Mouse (Mus musculus) spleen, adult 2 months (tissue): Measurements from ENCODE around the gene Lrrc23. TPM values are rescaled to one million over a fixed set of nuclear protein-coding genes. Genes with fewer than 3 reads are reported as not detected.
A peak's percentile ranks its signal among the peaks of the same experiment; 100 is the strongest.

Experiments
- DNase-seq, 2 experiments: peaks; one replicate each; pipeline versions ENCODE4 v3.0.0 to v3.0.0-alpha.2; 2012 to 2021; ENCODE audit warnings: low spot score in 2 of 2, low read depth in 1 of 2
- H3K27ac ChIP-seq: fragments of 200-500 bp; 2 replicates; pipeline ENCODE4 v1.5.1; 2012; ENCODE audit warnings: low read length, inconsistent platforms; ENCODE audit not compliant: insufficient read depth
- H3K27me3 ChIP-seq: fragments of 200-500 bp; 2 replicates; pipeline ENCODE4 v1.6.1; 2012; ENCODE audit warnings: mild to moderate bottlenecking, moderate library complexity, low read length, inconsistent platforms; ENCODE audit not compliant: control insufficient read depth, insufficient read depth
- H3K36me3 ChIP-seq: fragments of 200-500 bp; 2 replicates; pipeline ENCODE4 v1.6.1; 2012; ENCODE audit warnings: mild to moderate bottlenecking, low read length, inconsistent platforms; ENCODE audit not compliant: control insufficient read depth, insufficient read depth
- H3K4me1 ChIP-seq: fragments of 200-500 bp; 2 replicates; pipeline ENCODE4 v1.6.1; 2011; ENCODE audit warnings: inconsistent platforms; ENCODE audit not compliant: control insufficient read depth, insufficient read depth, insufficient read length
- H3K4me3 ChIP-seq: fragments of 200-500 bp; 2 replicates; pipeline ENCODE4 v1.5.1; 2011; ENCODE audit warnings: mild to moderate bottlenecking, inconsistent platforms; ENCODE audit not compliant: insufficient read depth, insufficient read length; ENCODE audit errors: extremely low read depth
- CTCF ChIP-seq: fragments of 200-500 bp; IDR thresholded peaks from 2 replicates; pipeline ENCODE4 v1.5.1; 2011; ENCODE audit warnings: mild to moderate bottlenecking, inconsistent platforms; ENCODE audit not compliant: insufficient read depth, insufficient read length, insufficient replicate concordance; ENCODE audit errors: extremely low read depth
- POLR2A ChIP-seq: fragments of 200-500 bp; IDR thresholded peaks from 2 replicates; pipeline ENCODE4 v1.6.1; 2011; ENCODE audit warnings: low read depth, low read length, inconsistent platforms
- WGBS: fragments of 180-500 bp; shearing (Covaris S2); methylation state at CpG from one replicate; pipeline ENCODE4 v1.1.7; 2018; 5-methylcytosine and 5-hydroxymethylcytosine counted together
- polyA plus RNA-seq: library from polyadenylated mRNA; depleted of rRNA; stranded (reverse); fragments of >200 nt; gene quantifications from 2 replicates; pipeline ENCODE4 v1.2.3, GENCODE M21; 2012

Lrrc23 gene
- polyA plus RNA-seq, 1 experiment: 1.8 TPM

DNA sequence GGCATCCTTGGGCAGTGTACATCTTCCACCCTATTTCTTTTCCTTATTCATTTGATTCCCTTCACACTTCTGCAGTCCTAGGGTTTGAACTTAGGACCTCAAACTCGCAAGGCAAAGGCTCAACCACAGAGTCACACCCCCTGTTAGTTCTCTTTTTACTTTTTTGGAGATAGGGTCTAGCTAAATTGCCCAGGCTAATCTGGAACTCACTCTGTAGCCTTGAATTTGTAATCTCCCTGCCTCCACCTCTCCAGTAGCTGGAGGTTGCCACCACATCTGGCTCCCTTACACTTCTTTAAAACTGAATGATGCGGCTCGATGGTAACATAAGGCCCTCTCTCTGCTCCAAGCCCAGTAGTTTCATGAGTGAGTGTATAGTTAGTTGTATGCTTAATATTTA, 45.1 kb downstream of the Lrrc23 start:
- no peak for DNase-seq
- TF ChIP-seq POLR2A: no peak
- TF ChIP-seq CTCF: no peak
- no peak overlapping the region for H3K4me3 ChIP-seq
- no peaks in the 10 kb centered on the region for H3K27me3 ChIP-seq
- H3K4me1 ChIP-seq: peaks cover 35% of the 10 kb centered on the region; the same call in 1 of the 2 replicates
- H3K36me3 ChIP-seq: peaks cover 15% of the 10 kb centered on the region
- H3K27ac ChIP-seq: 0 out of 2 replicates have a peak overlapping the region, but pooled peaks have one; percentile 5
- WGBS: 69% methylated on average over 3 of the region's 3 CpGs

DNA sequence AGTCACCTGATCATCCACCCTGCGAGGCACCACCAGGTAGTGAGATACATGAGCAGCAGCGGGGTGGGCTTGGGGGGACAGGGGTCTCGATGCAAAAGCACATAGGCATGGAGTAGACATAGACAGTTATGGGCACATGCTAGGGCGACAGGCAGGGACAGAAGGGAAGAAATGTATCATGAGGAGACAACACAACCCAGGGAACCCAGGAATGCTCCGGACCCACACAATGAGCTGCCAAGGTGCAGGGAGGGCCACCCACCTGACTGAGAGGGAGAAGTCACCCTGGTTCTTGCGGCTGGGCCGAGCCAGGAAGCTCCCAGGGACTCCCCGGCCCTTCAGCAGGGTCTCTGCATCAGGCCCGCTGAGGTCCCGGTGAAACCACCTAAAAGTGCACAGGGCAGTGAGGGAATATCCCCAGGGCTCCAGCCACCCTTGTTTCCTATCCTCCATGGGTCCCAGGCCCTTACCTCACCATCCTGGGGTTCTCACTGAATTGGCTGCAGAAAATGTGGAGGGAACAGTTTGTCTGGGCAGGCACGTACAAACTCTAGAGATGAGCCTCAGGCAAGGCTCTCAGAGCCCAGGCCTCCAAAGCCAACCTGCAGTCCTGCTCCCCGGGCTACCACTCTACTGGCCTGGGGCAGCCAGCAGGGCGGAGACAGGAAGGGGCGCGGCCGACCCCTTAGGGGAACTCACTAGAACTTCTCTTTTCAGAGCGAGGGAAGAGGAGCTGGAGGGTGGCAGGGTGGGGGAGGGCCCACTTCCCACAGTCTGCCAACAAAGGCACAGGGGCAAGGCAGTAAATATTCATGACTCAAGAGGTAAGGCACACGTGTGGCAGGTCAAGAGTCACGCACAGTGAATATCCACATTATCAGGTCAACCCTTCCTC, 46.8 kb downstream of the Lrrc23 start:
- DNase-seq: peak in 1 of 2 experiments; percentile 93
- H3K4me1 ChIP-seq: peaks cover 31% of the 10 kb centered on the region; the same call in 1 of the 2 replicates
- peak overlapping the region; percentile 96 for H3K27ac ChIP-seq
- H3K27me3 ChIP-seq: no peaks in the 10 kb centered on the region
- peaks cover 28% of the 10 kb centered on the region for H3K36me3 ChIP-seq
- 5% methylated on average over 19 of the region's 19 CpGs for WGBS
- peak overlapping the region; percentile 89 for H3K4me3 ChIP-seq
- peak; percentile 9; the same call in 1 of the 2 replicates for TF ChIP-seq CTCF
- TF ChIP-seq POLR2A: peak; percentile 92

DNA sequence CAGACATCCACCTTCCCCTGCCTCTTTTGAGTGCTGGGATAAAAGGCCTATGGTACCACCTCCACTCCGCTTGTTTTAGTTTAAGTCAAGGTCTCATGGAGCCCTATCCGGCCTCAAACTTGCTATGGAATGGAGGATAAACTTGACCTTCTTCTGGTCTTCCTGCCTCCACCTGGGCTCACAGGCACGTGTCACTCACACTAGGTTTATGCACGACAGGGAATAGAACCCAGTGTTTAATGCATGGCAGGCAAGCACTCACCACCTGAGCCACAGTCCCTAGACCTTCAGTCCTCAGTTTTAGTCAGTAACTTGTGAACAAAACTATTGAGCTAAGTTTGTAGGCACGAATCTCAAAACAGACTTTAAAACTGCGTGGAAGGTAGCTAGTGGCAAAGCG, 48.5 kb downstream of the Lrrc23 start:
- no peak for DNase-seq
- TF ChIP-seq CTCF: no peak
- TF ChIP-seq POLR2A: no peak
- Histone ChIP-seq H3K36me3 (peaks cover 41% of the 10 kb centered on the region), H3K4me3 (peak overlapping the region; percentile 89), H3K27ac (peak overlapping the region; percentile 96), H3K27me3 (no peaks in the 10 kb centered on the region), H3K4me1 (peaks cover 31% of the 10 kb centered on the region; the same call in 1 of the 2 replicates)
- 59% methylated on average over 7 of the region's 7 CpGs for WGBS

DNA sequence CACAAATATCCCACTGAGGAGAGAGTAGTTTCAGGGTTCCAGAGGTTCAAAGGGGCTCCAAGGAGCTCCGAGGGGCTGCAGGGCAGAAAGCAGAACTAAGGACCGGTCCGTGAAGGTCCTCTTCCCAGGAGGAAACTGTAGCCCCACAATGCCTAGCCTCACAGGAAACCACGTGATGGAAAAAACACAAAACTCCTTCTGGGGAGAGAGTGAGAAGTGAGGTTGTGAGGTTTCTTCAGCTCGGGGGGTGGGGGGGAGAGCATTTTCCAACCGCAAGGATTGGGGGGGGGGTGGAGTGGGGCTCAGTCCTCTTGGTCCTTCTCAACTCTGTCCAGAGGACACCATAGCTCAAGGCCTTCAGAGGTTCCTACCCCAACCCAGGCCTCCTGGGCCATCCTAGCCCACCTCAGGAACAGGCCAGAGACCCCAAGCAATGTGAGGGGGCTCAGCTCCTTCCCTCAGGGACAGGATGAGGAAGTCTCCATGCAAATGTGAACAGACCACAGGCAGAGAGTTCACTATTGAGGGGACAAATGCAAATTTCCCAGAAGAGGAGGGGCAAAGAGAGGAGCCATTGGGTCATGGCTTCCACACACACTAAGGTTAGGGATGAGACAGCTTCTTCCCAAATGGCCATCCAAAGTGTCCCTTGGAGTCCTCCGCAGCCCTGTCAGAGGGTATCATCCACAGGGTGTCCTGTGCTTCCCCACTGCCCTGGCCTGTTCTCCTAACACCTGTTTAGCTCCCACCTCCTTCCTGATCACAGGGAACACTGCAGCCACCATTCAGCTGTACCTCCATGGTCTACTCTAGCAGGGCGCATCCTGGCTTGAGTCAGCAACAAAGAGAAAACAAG, 49.4 kb downstream of the Lrrc23 start:
- Histone ChIP-seq H3K36me3 (peaks cover 49% of the 10 kb centered on the region), H3K4me3 (peak overlapping the region; percentile 59), H3K27me3 (no peaks in the 10 kb centered on the region), H3K27ac (peak overlapping the region; percentile 96), H3K4me1 (peaks cover 36% of the 10 kb centered on the region; the same call in 1 of the 2 replicates)
- no peak for TF ChIP-seq CTCF
- DNase-seq: peak; percentile 73 to 86
- 20% methylated on average over 8 of the region's 8 CpGs for WGBS

DNA sequence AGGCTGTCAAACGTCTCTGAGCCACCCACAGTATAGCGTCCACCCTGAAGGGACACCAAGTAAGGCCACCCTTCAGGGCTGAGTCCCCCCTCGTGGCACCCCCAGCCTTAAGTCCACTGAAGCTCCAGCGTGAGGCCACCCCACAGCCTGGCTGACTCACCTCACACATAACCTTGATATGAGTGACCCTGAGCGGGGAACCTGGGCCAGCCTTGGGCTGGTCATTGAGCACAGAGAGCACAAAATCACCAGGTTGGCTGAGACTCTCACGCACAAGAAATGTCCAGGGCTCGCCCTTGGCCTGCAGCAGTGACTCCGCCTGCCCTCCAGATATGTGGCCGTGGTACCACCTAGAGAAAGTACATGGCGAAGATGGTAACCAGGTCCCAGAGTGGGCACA, 50.9 kb downstream of the Lrrc23 start:
- H3K27me3 ChIP-seq: no peaks in the 10 kb centered on the region
- 89% methylated on average over 10 of the region's 10 CpGs for WGBS
- TF ChIP-seq CTCF (no peak), POLR2A (no peak)
- no peak for DNase-seq
- peak overlapping the region; percentile 64 for H3K27ac ChIP-seq
- H3K36me3 ChIP-seq: peaks cover 58% of the 10 kb centered on the region
- no peak overlapping the region for H3K4me3 ChIP-seq
- peaks cover 42% of the 10 kb centered on the region; the same call in 1 of the 2 replicates for H3K4me1 ChIP-seq

DNA sequence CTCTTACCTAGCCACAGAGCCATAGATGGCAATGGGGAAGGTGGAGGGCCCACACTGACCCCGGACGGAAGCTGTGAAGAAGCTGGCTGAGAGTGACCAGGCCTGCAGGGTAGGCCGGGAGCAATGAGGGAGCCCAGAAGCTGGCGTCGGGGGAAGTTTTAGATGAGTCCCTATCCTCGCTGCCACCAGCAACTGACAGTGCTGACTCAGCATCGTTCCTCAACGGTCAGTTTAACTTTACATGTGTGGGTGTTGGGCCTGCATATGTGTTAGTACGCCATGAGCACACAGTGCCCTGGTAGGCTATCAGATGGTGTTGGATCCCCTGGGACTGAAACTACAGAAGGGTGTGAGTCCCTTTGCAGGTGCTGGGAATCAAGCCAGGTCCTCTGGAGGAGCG, 55.1 kb downstream of the Lrrc23 start:
- peaks cover 60% of the 10 kb centered on the region for H3K36me3 ChIP-seq
- DNase-seq: peak in 1 of 2 experiments; percentile 15
- H3K4me3 ChIP-seq: no peak overlapping the region
- peak overlapping the region; percentile 90 for H3K27ac ChIP-seq
- no peaks in the 10 kb centered on the region for H3K27me3 ChIP-seq
- 68% methylated on average over 10 of the region's 10 CpGs for WGBS
- peaks cover 57% of the 10 kb centered on the region; the same call in 1 of the 2 replicates for H3K4me1 ChIP-seq
- TF ChIP-seq POLR2A: no peak
